Mouse (Mus musculus) heart, postnatal 36 days (tissue): ENCODE measurements around the gene Phgr1. TPM values are rescaled to one million over a fixed set of nuclear protein-coding genes. Genes with fewer than 3 reads are reported as not detected.

Source experiments
- DNase-seq, 2 experiments: peaks; one replicate each; pipeline ENCODE4 v3.0.0; 2021 to 2022
- intact Hi-C: fragments of 180-260 bp; cut with DNase I; formaldehyde crosslinking; loops from one replicate; pipeline ENCODE4 v1.15.1; 2025
- total RNA-seq, 2 experiments: library from RNA; stranded (reverse); gene quantifications; 2 replicates each; pipeline ENCODE4 v1.2.3; 2021

Phgr1 gene
- total RNA-seq, 2 experiments from 2014 or later = not detected

DNA sequence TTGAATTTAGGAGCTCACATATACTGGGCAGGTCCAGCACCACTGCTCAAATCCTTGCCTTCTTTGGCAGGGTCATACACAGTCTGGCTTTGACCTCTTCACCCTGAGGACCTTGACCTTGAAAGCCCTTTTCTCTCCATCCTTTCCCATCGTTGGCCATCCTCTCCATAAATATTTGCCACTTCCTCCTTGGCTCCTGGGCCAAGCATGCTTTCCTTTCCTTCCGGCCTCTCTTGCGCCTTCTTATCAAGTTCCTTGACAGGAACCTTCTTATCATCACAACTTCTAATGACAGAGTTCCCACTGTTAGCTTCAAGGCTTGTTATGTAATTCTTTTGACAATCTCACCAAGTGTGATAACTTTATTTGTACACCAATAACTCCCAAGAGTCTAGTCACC, 32.6 kb downstream of the Phgr1 start:
- DNase-seq = no peak
- intact Hi-C loops = loop anchor here (5.0 kb wide), 1 partner anchor 77 kb away; no protein-coding TSS in a partner anchor

DNA sequence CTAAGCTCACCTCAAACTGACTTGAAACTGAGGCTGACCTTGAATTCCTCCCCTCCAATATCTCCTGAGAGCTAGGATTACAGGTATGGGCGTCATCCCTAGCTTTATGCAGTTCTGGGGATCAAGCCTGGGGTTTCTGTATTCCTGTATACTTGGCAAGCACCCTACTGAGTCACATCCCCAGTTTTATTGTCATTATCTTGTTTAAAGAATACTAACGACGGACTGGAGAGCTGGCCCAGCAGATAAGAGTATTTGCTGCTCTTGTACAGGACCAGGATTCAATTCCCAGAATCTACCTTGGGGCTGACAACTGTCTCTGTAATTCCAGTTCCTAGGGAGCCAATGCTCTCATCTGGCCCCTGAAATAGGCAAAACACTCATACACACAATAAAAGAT, 33.2 kb downstream of the Phgr1 start:
- intact Hi-C loops = loop anchor here (5.0 kb wide), 1 partner anchor 77 kb away; no protein-coding TSS in a partner anchor
- DNase-seq = no peak

DNA sequence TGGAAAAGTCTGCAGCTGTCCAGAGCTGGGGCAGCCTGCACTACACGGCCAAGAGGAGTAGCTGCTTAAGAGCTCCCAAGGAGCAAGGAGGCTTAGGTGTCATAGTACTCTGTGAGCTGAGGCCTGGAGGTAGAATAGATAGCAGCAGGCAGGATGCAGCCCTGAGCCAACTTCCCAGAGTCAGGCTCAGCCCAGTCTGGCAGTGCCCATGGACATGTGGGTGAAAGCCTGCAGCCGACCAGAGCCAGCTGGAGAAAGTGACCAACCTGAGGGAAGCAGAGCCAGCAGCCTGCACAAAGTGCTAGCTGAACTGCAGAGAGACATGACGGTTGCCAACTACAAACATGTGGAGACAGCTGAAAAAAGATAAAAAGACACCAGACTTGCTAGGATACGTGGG, 34.3 kb downstream of the Phgr1 start:
- intact Hi-C loops = loop anchor here (5.0 kb wide), 1 partner anchor 75 kb away; no protein-coding TSS in a partner anchor
- DNase-seq = peak; percentile 40 to 47

DNA sequence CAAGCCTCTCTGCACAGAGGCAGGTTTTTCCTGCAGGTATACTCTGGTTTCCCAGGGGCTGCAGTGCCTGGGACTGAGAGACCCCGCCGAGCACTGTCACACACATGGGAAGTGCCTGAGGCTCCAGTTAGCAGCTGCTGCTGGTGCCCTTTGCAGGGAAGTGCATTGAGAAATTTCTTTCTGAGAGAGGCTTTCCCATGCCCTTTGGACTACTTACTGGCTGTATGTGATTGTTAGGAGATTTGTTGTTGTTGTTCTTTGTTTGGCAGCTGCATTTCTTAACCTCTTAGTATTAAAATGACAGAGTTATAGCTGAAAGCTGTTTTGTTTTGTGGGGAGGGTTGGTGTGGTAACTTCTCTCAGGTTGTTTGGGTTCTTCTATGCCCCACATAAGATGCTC, 38.3 kb downstream of the Phgr1 start:
- intact Hi-C loops = no loop called here
- DNase-seq = no peak

DNA sequence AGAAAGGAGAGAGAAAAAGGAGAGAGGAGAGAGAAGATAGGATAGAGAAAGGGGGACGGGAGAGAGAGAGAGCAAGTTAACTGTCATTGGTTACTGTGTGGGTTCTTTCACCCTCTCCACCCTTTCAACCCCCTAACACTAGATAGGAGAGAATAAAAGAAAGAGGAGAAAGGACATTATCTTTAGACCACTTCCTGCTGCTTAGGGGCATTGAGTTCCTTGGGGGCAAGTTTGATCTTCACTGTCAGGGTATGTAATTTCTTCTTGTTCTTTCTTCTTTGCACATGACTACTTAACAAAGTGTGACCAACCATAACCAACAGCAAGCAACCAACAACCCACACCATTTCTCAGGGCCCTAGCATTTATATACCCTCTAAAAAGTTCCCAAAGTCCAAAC, 40.2 kb downstream of the Phgr1 start:
- intact Hi-C loops = no loop called here
- no peak for DNase-seq

DNA sequence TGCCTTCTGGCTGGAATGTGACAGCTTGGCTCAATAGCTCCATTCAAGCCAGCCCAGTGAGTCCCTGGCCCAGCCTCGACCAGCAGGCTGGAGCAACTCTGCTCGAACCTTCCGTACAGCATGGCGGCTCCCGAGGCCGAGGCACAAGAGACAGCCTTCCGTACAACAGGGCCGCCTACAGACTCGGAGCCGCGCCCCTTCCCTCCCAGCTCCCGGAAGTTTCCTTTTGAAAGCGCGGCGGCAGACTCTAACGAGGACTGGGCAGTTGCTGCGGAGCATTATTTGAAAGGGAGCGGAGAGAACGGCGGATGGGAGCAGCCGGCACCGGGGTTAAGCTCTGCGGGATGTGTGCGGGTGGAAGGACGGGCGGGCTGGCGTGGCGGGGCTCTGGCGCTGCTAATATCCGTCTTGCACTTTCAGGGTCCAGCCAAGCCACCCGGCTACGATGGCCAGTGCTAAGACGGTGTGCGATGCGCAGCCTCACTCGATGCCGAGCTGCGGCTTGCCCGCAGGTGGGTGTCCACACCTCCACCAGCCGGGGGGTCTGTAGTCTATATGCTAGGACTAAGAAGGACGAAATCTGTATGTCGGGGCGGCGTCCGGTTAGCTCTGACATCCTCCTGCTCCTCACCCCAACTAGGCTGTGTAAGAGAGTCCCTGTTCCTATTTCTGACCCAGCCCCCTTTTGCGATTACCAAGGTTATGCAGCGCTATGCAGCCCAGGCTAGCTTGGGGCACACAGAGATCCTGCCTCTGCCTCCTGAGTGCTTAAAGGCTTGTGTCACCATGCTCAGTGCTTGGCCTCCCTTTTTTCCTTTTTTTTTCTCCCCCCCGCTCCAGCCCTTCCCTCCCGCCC, 41.6 kb downstream of the Phgr1 start, which contains the start of gene Knstrn:
TSS of gene Knstrn (plus strand) at position 23 of the 856 bp plus-strand sequence.
- peak; percentile 89 for DNase-seq
- intact Hi-C loops = no loop called here

DNA sequence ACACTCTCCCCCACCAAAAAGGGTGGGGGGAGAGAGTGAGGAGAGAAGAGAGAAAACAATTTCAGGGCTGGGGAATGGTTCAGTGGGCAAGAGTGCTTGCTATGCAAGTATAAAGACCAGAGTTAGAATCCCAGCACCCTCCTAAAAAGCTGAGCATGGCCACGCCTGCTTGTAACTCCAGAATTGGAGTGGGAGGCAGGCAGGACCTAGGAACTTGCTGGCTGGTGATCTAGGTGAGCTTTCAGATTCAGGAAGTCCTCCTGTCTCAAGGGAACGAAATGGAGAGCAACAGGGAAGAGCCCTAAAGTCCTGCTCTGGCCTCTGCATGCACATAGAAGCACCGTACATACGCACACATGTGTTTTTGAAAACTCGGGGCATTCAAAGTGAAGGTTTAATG, 50.2 kb downstream of the Phgr1 start:
- intact Hi-C loops = no loop called here
- DNase-seq = no peak

DNA sequence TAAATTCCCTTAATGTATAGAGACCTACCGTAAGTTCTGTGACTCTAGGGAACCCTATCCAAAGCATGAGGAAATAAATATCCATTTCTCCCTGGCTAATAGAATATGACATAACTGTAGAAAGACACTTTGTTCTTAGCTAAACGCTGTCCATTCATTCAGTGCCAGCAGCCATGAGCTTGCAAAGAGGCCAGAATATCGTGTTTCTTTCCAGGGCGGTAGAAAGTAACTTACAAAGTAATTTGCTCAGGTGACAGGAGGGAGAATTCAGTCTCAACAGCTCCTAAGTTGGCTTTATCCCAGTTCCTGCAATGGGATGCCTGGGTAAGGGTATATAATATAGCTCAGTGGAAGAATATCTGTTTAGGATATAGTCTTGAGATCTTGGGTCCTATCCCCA, 51.8 kb downstream of the Phgr1 start:
- intact Hi-C loops = no loop called here

More for the DNA sequence above, 51.8 kb downstream of the Phgr1 start:
- DNase-seq = no peak

Other genes with a start within 250 kb of the Phgr1 start
- 1 to 10 TPM; 6.7 to 8.2 TPM for gene Bmf, start 223.1 kb upstream of the Phgr1 start, total RNA-seq
- 1 to 10 TPM; 1.4 to 1.8 TPM for gene Bub1b, start 174.6 kb upstream of the Phgr1 start, total RNA-seq
- gene Pak6, start 109.5 kb upstream of the Phgr1 start, total RNA-seq = 10 to 100 TPM; 10.1 to 13.0 TPM
- 1 to 10 TPM; 1.4 to 2.5 TPM for gene Ankrd63, start 68.8 kb upstream of the Phgr1 start, total RNA-seq
- 1 to 10 TPM; 1.9 to 2.7 TPM for gene Plcb2, start 44.3 kb upstream of the Phgr1 start, total RNA-seq
- gene Inafm2, start 27.0 kb upstream of the Phgr1 start, total RNA-seq = 10 to 100 TPM; 27.2 to 29.6 TPM
- 10 to 100 TPM; 24.1 to 28.3 TPM for gene Ccdc9b, start 10.1 kb upstream of the Phgr1 start, total RNA-seq
- under 1 TPM; 0.03 to 0.06 TPM for gene Disp2, start 7.0 kb downstream of the Phgr1 start, total RNA-seq
- gene Knstrn, start 41.2 kb downstream of the Phgr1 start, total RNA-seq = 1 to 10 TPM; 1.5 to 2.3 TPM
- 100 to 1,000 TPM; 340 to 367 TPM for gene Ivd, start 89.2 kb downstream of the Phgr1 start, total RNA-seq
- 10 to 100 TPM; 18.6 TPM for gene Bahd1, start 127.6 kb downstream of the Phgr1 start, total RNA-seq
- gene Chst14, start 153.7 kb downstream of the Phgr1 start, total RNA-seq = 1 to 10 TPM; 9.1 to 9.3 TPM